ENCODE assay signal across 10 mouse cellular contexts in genomic region chr10:108832248-108832647, GRCm38 (mm10).
DNase-seq lines count a peak whose midpoint lies in the region; ATAC-seq lines count a peak whose summit lies in the region.
"Had no signal": no experiment of that assay in that cellular context is flagged by ENCODE, and none has a peak within 500 bp of the region (broad histone marks: within the 10 kb centered on the region; RNA-seq: fewer than 3 reads in every experiment).

No protein-coding gene starts in this region.

- no peak overlapping the region for H3K9ac ChIP-seq in neural tube, embryonic 11.5 days (ENCODE audit: low read length)
- H3K9ac ChIP-seq in midbrain, embryonic 13.5 days (replicated peaks) = 0 out of 2 replicates have a peak overlapping the region, but pooled peaks have one; percentile 21
- H3K9ac ChIP-seq: liver, postnatal 0 days had no signal

- no peaks in the 10 kb centered on the region for H3K27me3 ChIP-seq in heart, embryonic 10.5 days (ENCODE audit: insufficient read depth, poor library complexity, severe bottlenecking)
- H3K27me3 ChIP-seq in neural tube, embryonic 11.5 days (ENCODE audit: control insufficient read depth, insufficient read depth, low read length) = no peaks in the 10 kb centered on the region
- no peaks in the 10 kb centered on the region for H3K27me3 ChIP-seq in midbrain, embryonic 13.5 days
- H3K27me3 ChIP-seq: megakaryocyte, embryonic 14.5 days had no signal

- H3K9me3 ChIP-seq in heart, embryonic 10.5 days = no peaks in the 10 kb centered on the region
- no peaks in the 10 kb centered on the region for H3K9me3 ChIP-seq in neural tube, embryonic 11.5 days (ENCODE audit: control insufficient read depth, low read length)
- no peaks in the 10 kb centered on the region for H3K9me3 ChIP-seq in midbrain, embryonic 13.5 days
- H3K9me3 ChIP-seq: megakaryocyte, embryonic 14.5 days had no signal

- peak overlapping the region; percentile 8; the same call in 1 of the 2 replicates for H3K4me3 ChIP-seq in heart, embryonic 10.5 days
- H3K4me3 ChIP-seq in neural tube, embryonic 11.5 days (ENCODE audit: low read depth, low read length) = no peak overlapping the region
- H3K4me3 ChIP-seq in midbrain, embryonic 13.5 days (replicated peaks) = peak overlapping the region; percentile 7
- H3K4me3 ChIP-seq: megakaryocyte, embryonic 14.5 days had no signal

- no peak for ATAC-seq in neural tube, embryonic 11.5 days (ENCODE audit: insufficient read depth, low FRiP score, low TSS enrichment)
- peak; percentile 92 for ATAC-seq in midbrain, embryonic 13.5 days
- ATAC-seq: liver, postnatal 0 days had no signal

- no peaks in the 10 kb centered on the region for H3K36me3 ChIP-seq in heart, embryonic 10.5 days
- no peaks in the 10 kb centered on the region for H3K36me3 ChIP-seq in neural tube, embryonic 11.5 days (ENCODE audit: control insufficient read depth, insufficient read depth, low read length)
- H3K36me3 ChIP-seq in midbrain, embryonic 13.5 days = no peaks in the 10 kb centered on the region

- DNase-seq in heart, embryonic 10.5 days (ENCODE audit: low spot score) = no peak
- DNase-seq in heart, postnatal 10 days = no peak
- peak; percentile 10 for DNase-seq in neural tube, embryonic 11.5 days (ENCODE audit: low spot score)
- no peak for DNase-seq in neural tube, embryonic 10.5 days (ENCODE audit: extremely low spot score, low spot score)
- no peak for DNase-seq in right cerebral cortex, postnatal 36 days (ENCODE audit: low spot score in 2 of 2)
- no peak for DNase-seq in kidney, postnatal 14 days
- no peak for DNase-seq in thymus, postnatal 14 days
- DNase-seq: liver, postnatal 0 days had no signal

- 87% methylated on average over 6 of the region's 6 CpGs for WGBS in heart, embryonic 10.5 days
- WGBS in neural tube, embryonic 11.5 days = 90% methylated on average over 6 of the region's 6 CpGs
- WGBS in midbrain, embryonic 13.5 days = 52% methylated on average over 6 of the region's 6 CpGs

- no peak overlapping the region for H3K4me2 ChIP-seq in neural tube, embryonic 11.5 days (ENCODE audit: low read depth)
- peak overlapping the region; percentile 40 for H3K4me2 ChIP-seq in midbrain, embryonic 13.5 days (replicated peaks)

- intact Hi-C loops in heart, postnatal 10 days (cut with DNase I) = no loop called here

- H3K27ac ChIP-seq in heart, embryonic 10.5 days = no peak overlapping the region
- no peak overlapping the region for H3K27ac ChIP-seq in neural tube, embryonic 11.5 days (ENCODE audit: low read depth, low read length)
- H3K27ac ChIP-seq in midbrain, embryonic 13.5 days = peak overlapping the region; percentile 57; the same call in 1 of the 2 replicates

- H3K4me1 ChIP-seq in heart, embryonic 10.5 days = no peaks in the 10 kb centered on the region
- H3K4me1 ChIP-seq in neural tube, embryonic 11.5 days (ENCODE audit: control insufficient read depth, insufficient read depth, low read length) = no peaks in the 10 kb centered on the region
- peaks cover 9% of the 10 kb centered on the region for H3K4me1 ChIP-seq in midbrain, embryonic 13.5 days (replicated peaks)
- H3K4me1 ChIP-seq: megakaryocyte, embryonic 14.5 days had no signal
